Mouse (Mus musculus) urinary bladder, adult 18-20 months (tissue): ENCODE measurements around the gene Neurog2.

Experiments
- DNase-seq, 2 experiments: peaks; one replicate each; pipeline ENCODE4 v3.0.0; 2022; ENCODE audit warnings: low spot score in 2 of 2, mixed read lengths in 2 of 2

The Neurog2 gene

GRCm38 (mm10) chr3:127642211-127642610 lies 9.3 kb downstream of the Neurog2 start:
- no peak for DNase-seq

GRCm38 (mm10) chr3:127646156-127646825 lies 13.4 kb downstream of the Neurog2 start:
- no peak for DNase-seq

- DNase-seq, result no peak
These were observed 19.1 kb downstream of the Neurog2 start for GRCm38 (mm10) chr3:127651742-127652653.

GRCm38 (mm10) chr3:127660712-127661111 lies 27.8 kb downstream of the Neurog2 start:
- DNase-seq, result no peak

- DNase-seq, result no peak
These were observed 29.0 kb downstream of the Neurog2 start for GRCm38 (mm10) chr3:127661646-127662531.

GRCm38 (mm10) chr3:127679703-127680102 lies 46.8 kb downstream of the Neurog2 start:
- no peak for DNase-seq
